Mouse (Mus musculus): Measurements from ENCODE around the gene St6galnac3.

The St6galnac3 gene

GRCm38 (mm10) chr3:153169744-153170143 is 555.2 kb downstream of the St6galnac3 start:
- no peak for DNase-seq (ENCODE audit: low spot score in 2 of 2)

- DNase-seq (ENCODE audit: low spot score in 2 of 2): no peak
Observed at GRCm38 (mm10) chr3:153161676-153162075, 563.3 kb downstream of the St6galnac3 start.

GRCm38 (mm10) chr3:153160683-153161082 is 564.3 kb downstream of the St6galnac3 start:
- no peak for DNase-seq (ENCODE audit: low spot score in 2 of 2)

- no peak for DNase-seq (ENCODE audit: low spot score in 2 of 2)
Observed at GRCm38 (mm10) chr3:153148887-153149286, 576.1 kb downstream of the St6galnac3 start.

Measured in frontal cortex, postnatal 36 days (tissue).